Mouse (Mus musculus) embryo, embryonic 10 days (tissue): Measurements from ENCODE around the gene Olfm1.

Source experiments
- DNase-seq: peaks from one replicate; pipeline ENCODE4 v3.0.0-alpha.2; 2015; ENCODE audit warnings: low spot score

The Olfm1 gene

DNA sequence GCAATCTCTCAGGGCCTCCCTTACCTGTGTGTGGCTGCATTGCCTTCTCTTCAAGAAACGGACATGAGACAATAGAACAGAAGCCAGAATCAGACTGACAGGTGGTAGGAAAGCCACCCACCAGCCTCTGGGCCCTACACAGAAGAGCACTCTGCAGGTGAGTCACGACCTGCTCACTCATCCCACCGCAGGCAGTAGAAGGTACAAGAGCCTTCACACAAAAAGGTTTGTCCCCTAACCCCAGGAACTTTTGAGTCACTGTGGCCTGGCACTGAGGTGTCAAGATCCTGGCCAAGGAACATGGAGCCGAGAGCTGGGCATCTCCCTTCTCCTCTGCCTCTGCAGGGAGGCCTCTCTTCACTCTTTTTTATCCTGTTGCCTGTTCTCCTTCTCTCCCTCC is 42.3 kb downstream of the Olfm1 start:
- DNase-seq, result no peak

DNA sequence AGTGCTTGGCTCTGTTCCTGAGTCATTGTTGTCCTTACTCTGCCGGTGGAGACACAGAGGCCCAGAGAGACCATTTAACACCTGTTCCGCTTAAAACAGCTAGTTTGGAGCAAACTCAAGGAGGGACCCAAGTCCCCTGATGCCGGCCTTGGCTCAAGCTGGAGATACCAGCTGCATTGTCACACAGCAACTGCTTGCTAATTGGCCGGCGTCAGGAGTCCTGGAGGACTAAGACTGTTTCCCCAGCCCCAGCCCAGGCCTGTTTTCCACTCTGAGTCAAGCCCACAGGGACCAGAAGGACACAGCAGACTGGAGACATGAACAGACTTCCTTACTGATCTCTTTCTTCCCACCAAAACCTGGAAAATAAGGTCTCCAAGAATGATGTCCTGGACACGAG is 43.7 kb downstream of the Olfm1 start:
- DNase-seq, result no peak

DNA sequence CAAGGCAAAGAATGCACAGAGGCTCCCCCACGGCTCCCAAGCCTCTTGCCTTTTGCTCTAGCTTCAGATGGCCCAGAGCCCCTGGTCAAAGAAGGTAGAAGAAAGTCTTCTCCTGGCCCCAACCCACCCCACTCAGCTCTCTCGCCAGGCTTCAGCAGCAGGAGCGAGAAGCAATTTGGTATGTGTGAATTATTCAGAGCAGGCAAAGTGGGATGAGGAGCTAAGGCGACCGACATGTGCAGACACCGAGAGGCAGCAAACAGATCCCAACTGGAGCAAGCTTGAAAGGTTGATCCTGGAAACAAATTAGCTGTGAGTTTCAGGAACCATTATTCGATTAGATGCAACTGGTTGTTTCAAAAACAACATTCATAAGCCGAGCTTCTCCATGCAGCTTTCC is 46.8 kb downstream of the Olfm1 start:
- no peak for DNase-seq

GRCm38 (mm10) chr2:28240920-28241319 is 48.1 kb downstream of the Olfm1 start:
- DNase-seq, result no peak

GRCm38 (mm10) chr2:28241520-28242221 is 48.9 kb downstream of the Olfm1 start:
- no peak for DNase-seq

DNA sequence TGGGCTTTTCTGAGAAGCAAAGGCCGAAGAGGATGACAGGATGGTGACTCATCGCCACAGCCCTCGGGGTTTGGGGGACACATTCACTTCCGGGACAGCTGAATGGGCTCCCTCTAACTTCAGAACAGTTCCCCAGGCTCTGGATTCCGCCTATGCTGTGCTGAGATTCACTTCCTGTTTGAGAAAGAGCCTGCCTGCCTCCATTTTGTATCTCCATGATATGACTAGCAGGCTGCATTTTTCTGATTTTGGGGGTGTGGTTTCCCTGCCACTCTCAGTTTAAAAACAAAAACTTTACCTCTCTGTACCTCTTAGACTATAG is 49.4 kb downstream of the Olfm1 start:
- DNase-seq, result no peak

DNA sequence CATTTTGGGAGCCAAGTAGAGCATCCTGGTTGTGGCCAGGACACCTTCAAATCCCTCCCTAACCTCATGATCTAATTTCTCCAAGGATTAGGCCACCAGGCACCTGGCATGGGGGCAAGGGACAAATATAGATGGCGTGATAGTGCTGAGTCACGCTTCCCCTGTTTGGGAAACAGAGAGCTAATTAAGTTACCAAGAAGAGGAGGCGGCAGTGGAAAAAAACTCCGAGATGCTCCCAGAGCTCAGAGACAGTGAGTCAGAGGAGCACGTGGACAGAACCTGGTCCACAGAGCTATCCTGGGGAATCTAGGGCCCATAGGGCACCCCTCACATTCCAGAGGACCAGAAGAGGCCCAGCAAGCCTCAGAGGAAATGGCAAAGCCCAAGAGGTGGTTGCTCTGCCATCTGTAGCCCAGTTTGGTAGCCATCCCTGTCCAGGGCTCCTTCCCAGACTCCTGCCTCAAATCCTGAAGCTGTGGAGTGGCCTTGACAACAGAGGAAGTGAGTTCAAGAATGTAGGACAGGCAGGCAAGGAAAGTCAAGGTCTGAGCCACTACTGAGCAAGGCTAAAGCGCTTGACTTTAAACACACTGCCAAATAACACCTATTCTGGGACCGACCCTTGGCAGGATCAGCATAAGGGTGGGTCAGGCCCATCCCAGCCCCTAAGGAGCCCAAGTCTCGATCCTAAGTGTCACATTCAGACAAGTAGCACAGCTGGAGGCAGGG is 52.0 kb downstream of the Olfm1 start:
- no peak for DNase-seq

- no peak for DNase-seq
Measured at GRCm38 (mm10) chr2:28246110-28246653, 53.4 kb downstream of the Olfm1 start.

GRCm38 (mm10) chr2:28247098-28247497 is 54.3 kb downstream of the Olfm1 start:
- no peak for DNase-seq

DNA sequence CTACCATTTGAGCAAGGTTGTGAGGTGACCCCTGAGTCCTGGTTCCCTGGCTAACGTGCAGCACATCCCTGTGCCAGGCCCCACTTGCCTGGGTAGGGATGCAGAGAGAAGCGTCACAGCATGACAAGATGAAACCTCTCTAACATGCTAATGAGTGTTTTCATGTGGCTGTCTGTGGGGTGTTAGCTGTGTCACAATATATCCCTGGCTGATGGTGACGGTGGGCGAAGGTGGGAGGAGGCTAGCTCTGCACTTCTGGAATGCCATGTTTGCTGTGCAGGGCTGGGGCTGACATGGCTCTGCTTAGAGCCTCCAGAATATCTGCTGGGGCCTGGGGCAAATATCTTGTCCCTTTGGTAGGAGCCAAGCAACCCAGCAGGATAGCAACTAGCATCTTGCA is 59.8 kb downstream of the Olfm1 start:
- no peak for DNase-seq

DNA sequence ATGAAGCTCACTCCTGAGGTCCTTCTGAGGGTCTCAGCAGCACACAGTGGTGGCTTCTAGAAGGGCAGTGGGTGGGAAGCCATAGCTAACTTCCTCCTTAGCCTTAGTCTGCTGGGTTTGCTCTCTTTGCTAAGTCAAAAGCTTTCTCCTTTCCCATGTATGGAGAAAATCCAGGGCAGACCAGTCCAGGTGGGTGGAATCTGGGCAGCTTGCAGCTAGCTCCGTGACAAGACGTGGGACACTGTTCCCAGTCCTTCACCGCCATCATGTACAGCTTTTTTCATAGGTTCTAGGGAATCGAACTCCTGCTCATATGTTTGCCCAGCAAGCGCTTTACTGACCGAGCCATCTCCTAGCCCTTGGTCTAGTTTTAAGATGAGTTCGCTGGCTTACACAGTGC is 63.2 kb downstream of the Olfm1 start:
- DNase-seq, result no peak

DNA sequence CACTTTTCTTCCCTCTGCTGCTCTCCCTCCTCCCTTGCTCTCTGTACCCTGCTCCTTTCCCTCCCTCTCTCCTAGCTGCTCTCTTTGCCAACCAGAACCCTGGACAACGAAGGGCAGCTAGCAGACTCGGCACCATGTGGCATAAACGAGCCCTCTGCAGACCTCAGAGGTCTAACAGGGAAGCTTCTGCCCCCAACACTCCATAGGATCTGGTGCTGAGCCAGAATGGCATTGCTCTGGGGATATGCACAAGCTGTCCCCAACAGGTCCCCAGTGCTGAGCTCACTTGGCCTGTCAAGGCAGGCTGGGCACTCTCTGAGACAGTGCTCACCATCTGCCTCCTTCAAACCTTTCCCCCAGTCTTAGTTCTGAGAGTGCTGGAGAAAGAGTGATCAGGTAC is 68.6 kb downstream of the Olfm1 start:
- no peak for DNase-seq

- no peak for DNase-seq
Measured at GRCm38 (mm10) chr2:28267776-28268275, 75.0 kb downstream of the Olfm1 start.

- DNase-seq, result peak; percentile 39
Measured at GRCm38 (mm10) chr2:28270561-28270960, 77.8 kb downstream of the Olfm1 start.

DNA sequence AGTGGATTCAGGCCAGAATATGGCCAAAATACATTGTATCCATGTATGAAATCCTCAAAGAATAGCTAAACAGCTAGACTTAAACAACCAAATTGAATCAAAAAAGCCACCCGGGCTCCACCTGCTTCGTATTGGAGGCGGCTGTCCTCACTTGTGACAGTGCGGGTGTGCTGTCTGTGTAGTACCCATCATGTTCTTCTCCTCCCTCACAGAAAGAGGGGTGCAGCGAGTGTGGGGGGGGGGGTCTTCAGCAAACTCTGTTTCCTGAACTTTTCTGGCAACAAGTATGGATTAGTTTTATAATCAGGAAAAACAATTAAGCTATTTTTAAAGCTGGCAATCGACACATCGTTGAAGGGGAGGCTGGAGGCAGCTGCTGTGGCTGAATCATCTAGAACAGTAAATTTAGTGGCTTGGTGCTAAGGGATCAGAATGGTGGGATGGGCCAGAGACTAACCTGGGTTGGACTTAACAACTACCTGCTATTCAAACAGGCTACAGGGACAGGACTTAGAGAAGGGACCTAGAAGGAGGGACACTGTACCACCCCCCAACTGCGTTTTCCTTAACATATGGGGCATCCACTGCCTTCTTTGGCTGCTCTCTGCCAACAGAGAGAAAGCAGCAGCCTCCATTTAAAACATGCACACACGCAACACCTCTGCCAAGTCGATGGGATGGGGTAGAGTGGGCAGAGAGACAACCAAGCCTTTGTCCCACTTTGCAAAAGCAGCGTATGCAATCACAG is 79.6 kb downstream of the Olfm1 start:
- DNase-seq, result no peak

GRCm38 (mm10) chr2:28274006-28274405 is 81.2 kb downstream of the Olfm1 start:
- DNase-seq, result no peak

DNA sequence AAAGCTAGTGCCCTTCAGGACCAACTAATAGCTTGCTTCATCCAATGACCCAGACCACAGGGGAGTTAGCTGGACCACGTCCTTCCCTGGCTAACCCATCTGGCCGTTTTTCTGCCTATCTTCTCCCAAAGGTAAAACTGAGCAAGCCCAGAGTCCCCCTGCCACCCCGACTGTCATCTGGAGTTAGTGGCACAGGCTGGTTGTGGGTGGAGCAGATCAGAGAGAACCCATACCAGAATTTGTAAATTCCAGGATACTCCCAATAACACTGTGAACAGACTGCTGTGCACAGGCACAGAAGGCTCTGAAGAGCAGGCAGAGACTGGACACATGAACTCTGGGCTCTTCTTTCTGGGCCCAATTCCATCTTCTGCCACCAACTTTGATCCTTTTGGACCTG is 82.6 kb downstream of the Olfm1 start:
- no peak for DNase-seq

- DNase-seq, result peak; percentile 91
Measured at GRCm38 (mm10) chr2:28278150-28278549, 85.4 kb downstream of the Olfm1 start.

DNA sequence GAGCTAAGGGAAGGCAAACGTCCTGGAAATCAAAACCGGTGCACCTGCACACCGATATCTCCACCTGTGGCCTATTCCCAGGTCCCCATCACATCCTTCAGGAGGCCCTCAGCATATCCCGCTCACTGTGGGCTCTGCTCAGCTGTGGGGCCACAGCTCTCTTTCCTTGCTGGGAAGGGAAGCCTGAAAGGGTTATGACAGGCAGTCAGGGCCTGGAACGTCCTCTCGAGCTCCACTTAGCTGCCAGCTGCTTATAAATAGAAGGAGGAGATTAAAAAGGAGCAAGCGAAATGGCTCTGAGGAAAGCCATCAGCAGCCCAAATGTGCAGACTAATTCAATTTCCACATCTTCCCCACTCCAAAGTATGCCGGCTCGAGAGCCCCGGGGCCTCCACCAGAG is 86.1 kb downstream of the Olfm1 start:
- DNase-seq, result no peak
